13 mouse cellular contexts compared by ENCODE assay signal in genomic region chr4:82385638-82386037, GRCm38 (mm10).
DNase-seq lines count a peak whose midpoint lies in the region; ATAC-seq and TF ChIP-seq lines count a peak whose summit lies in the region.
"Had no signal": no experiment of that assay in that cellular context is flagged by ENCODE, and none has a peak within 500 bp of the region (broad histone marks: within the 10 kb centered on the region; RNA-seq: fewer than 3 reads in every experiment).

No protein-coding gene starts in this region.

- TF ChIP-seq RAD21 in CH12.LX (IDR thresholded peaks at IDR 0.05; ENCODE audit: low read depth, low read length) = no peak

- in situ Hi-C loops in CH12.LX (cut with MboI; ENCODE audit: low pct_ligation_motif_present, low pct_unique_long_range_greater_than_20kb, low sequenced_read_pairs) = no loop called here

- H3K27me3 ChIP-seq in forebrain, embryonic 13.5 days = no peaks in the 10 kb centered on the region
- no peaks in the 10 kb centered on the region for H3K27me3 ChIP-seq in forebrain, embryonic 14.5 days (replicated peaks; ENCODE audit: control insufficient read depth, insufficient read depth, low read length)
- no peaks in the 10 kb centered on the region for H3K27me3 ChIP-seq in hindbrain, embryonic 13.5 days
- no peaks in the 10 kb centered on the region for H3K27me3 ChIP-seq in hindbrain, postnatal 0 days (ENCODE audit: insufficient read depth, low read length)
- H3K27me3 ChIP-seq in CH12.LX (replicated peaks) = no peaks in the 10 kb centered on the region
- H3K27me3 ChIP-seq in liver, embryonic 13.5 days = no peaks in the 10 kb centered on the region
- H3K27me3 ChIP-seq: midbrain, embryonic 13.5 days had no signal

- no peak for TF ChIP-seq CTCF in hindbrain, postnatal 0 days (IDR thresholded peaks at IDR 0.05; ENCODE audit: low read depth)
- no peak for TF ChIP-seq CTCF in CH12.LX (conservative IDR thresholded peaks at IDR 0.05 in 1 of 2, IDR thresholded peaks at IDR 0.05 in 1 of 2; ENCODE audit: low read depth in 2 of 2, low read length in 2 of 2)

- H3K36me3 ChIP-seq in forebrain, embryonic 13.5 days (ENCODE audit: poor library complexity, severe bottlenecking) = 0 out of 2 replicates have a peak, but pooled peaks cover 5% of the 10 kb centered on the region
- H3K36me3 ChIP-seq in forebrain, embryonic 14.5 days (ENCODE audit: control insufficient read depth, insufficient read depth, low read length) = peaks cover 5% of the 10 kb centered on the region; the same call in 1 of the 2 replicates
- 0 out of 2 replicates have a peak, but pooled peaks cover 3% of the 10 kb centered on the region for H3K36me3 ChIP-seq in hindbrain, embryonic 13.5 days
- H3K36me3 ChIP-seq in hindbrain, postnatal 0 days (ENCODE audit: insufficient read depth, low read length) = no peaks in the 10 kb centered on the region
- H3K36me3 ChIP-seq in CH12.LX (replicated peaks in 1 of 2; ENCODE audit: control insufficient read depth in 1 of 2, insufficient read depth in 1 of 2, low read length in 1 of 2) = no peaks in the 10 kb centered on the region
- no peaks in the 10 kb centered on the region for H3K36me3 ChIP-seq in liver, embryonic 13.5 days
- H3K36me3 ChIP-seq: hindbrain, embryonic 10.5 days; midbrain, embryonic 13.5 days had no signal

- no peak for TF ChIP-seq POLR2A in CH12.LX (IDR thresholded peaks at IDR 0.05; ENCODE audit: low read depth, low read length)

- H3K79me2 ChIP-seq in CH12.LX (replicated peaks; ENCODE audit: control insufficient read depth, extremely low read depth, insufficient read depth, poor library complexity, severe bottlenecking) = no peaks in the 10 kb centered on the region

- peak overlapping the region; percentile 84 for H3K27ac ChIP-seq in forebrain, embryonic 13.5 days
- no peak overlapping the region for H3K27ac ChIP-seq in forebrain, embryonic 14.5 days (ENCODE audit: low read depth, low read length)
- H3K27ac ChIP-seq in hindbrain, embryonic 13.5 days = peak overlapping the region; percentile 85; the same call in 1 of the 2 replicates
- no peak overlapping the region for H3K27ac ChIP-seq in hindbrain, postnatal 0 days
- no peak overlapping the region for H3K27ac ChIP-seq in CH12.LX (ENCODE audit: insufficient read depth, low read depth)
- H3K27ac ChIP-seq in liver, embryonic 13.5 days = peak overlapping the region; percentile 60

- DNase-seq in forebrain, embryonic 14.5 days (ENCODE audit: low spot score) = no peak
- no peak for DNase-seq in hindbrain, postnatal 0 days (ENCODE audit: low spot score)
- DNase-seq in CH12.LX (ENCODE audit: extremely low read depth) = no peak
- DNase-seq in liver, embryonic 13.5 days = no peak
- no peak for DNase-seq in cerebellum, adult 9-11 months
- no peak for DNase-seq in embryo, embryonic 9.5 days (ENCODE audit: extremely low spot score)
- DNase-seq: adrenal gland, postnatal 36 days; layer of hippocampus, adult 9-11 months; lung, postnatal 14 days had no signal

- H3K9ac ChIP-seq in forebrain, embryonic 13.5 days = no peak overlapping the region
- H3K9ac ChIP-seq in forebrain, embryonic 14.5 days (ENCODE audit: low read length) = no peak overlapping the region
- H3K9ac ChIP-seq in hindbrain, embryonic 13.5 days = no peak overlapping the region
- no peak overlapping the region for H3K9ac ChIP-seq in hindbrain, postnatal 0 days (replicated peaks; ENCODE audit: low read length)
- no peak overlapping the region for H3K9ac ChIP-seq in CH12.LX (ENCODE audit: insufficient read depth, low read depth)
- no peak overlapping the region for H3K9ac ChIP-seq in liver, embryonic 13.5 days
- H3K9ac ChIP-seq: midbrain, embryonic 13.5 days had no signal

- no peak for TF ChIP-seq EP300 in CH12.LX (IDR thresholded peaks at IDR 0.05; ENCODE audit: low read length)

- no peak overlapping the region for H3K4me3 ChIP-seq in forebrain, embryonic 13.5 days
- no peak overlapping the region for H3K4me3 ChIP-seq in forebrain, embryonic 14.5 days (ENCODE audit: low read depth, low read length)
- no peak overlapping the region for H3K4me3 ChIP-seq in hindbrain, embryonic 13.5 days
- H3K4me3 ChIP-seq in hindbrain, postnatal 0 days (ENCODE audit: low read length) = no peak overlapping the region
- H3K4me3 ChIP-seq in CH12.LX (replicated peaks in 1 of 3; ENCODE audit: low read depth in 2 of 3, low read length in 2 of 3, poor library complexity in 1 of 3) = no peak overlapping the region
- H3K4me3 ChIP-seq in liver, embryonic 13.5 days (replicated peaks) = no peak overlapping the region
- H3K4me3 ChIP-seq: hindbrain, embryonic 10.5 days; midbrain, embryonic 13.5 days had no signal

- H3K4me2 ChIP-seq in forebrain, embryonic 13.5 days = no peak overlapping the region
- no peak overlapping the region for H3K4me2 ChIP-seq in forebrain, embryonic 14.5 days (ENCODE audit: low read length)
- no peak overlapping the region for H3K4me2 ChIP-seq in hindbrain, embryonic 13.5 days
- H3K4me2 ChIP-seq in hindbrain, postnatal 0 days (ENCODE audit: low read depth, low read length) = no peak overlapping the region
- 0 out of 2 replicates have a peak overlapping the region, but pooled peaks have one; percentile 24 for H3K4me2 ChIP-seq in CH12.LX (ENCODE audit: insufficient read depth, low read depth, poor library complexity, severe bottlenecking)
- H3K4me2 ChIP-seq in liver, embryonic 13.5 days = no peak overlapping the region
- H3K4me2 ChIP-seq: midbrain, embryonic 13.5 days had no signal

- no peak for ATAC-seq in forebrain, embryonic 13.5 days
- ATAC-seq in forebrain, embryonic 14.5 days = no peak
- ATAC-seq in hindbrain, embryonic 13.5 days (ENCODE audit: low FRiP score) = no peak
- no peak for ATAC-seq in hindbrain, postnatal 0 days
- ATAC-seq in liver, embryonic 13.5 days (ENCODE audit: low read depth) = 0 out of 2 replicates have a peak, but pooled peaks have one; percentile 43
- ATAC-seq: midbrain, embryonic 13.5 days had no signal

- H3K9me3 ChIP-seq in forebrain, embryonic 13.5 days (replicated peaks) = no peaks in the 10 kb centered on the region
- H3K9me3 ChIP-seq in forebrain, embryonic 14.5 days (replicated peaks; ENCODE audit: control insufficient read depth, low read length) = no peaks in the 10 kb centered on the region
- no peaks in the 10 kb centered on the region for H3K9me3 ChIP-seq in hindbrain, embryonic 13.5 days
- no peaks in the 10 kb centered on the region for H3K9me3 ChIP-seq in hindbrain, postnatal 0 days (ENCODE audit: low read length)
- H3K9me3 ChIP-seq in CH12.LX (replicated peaks; ENCODE audit: low read length) = no peaks in the 10 kb centered on the region
- H3K9me3 ChIP-seq in liver, embryonic 13.5 days (replicated peaks) = no peaks in the 10 kb centered on the region
- H3K9me3 ChIP-seq: hindbrain, embryonic 10.5 days; midbrain, embryonic 13.5 days had no signal

- WGBS in forebrain, embryonic 13.5 days = 86% methylated on average over 4 of the region's 4 CpGs
- 85% methylated on average over 4 of the region's 4 CpGs for WGBS in forebrain, embryonic 14.5 days
- 81% methylated on average over 4 of the region's 4 CpGs for WGBS in hindbrain, embryonic 13.5 days
- 70% methylated on average over 4 of the region's 4 CpGs for WGBS in hindbrain, postnatal 0 days
- WGBS in liver, embryonic 13.5 days (ENCODE audit: insufficient replicate concordance) = 54% methylated on average over 4 of the region's 4 CpGs

- dilution Hi-C loops in CH12.LX (cut with MboI; ENCODE audit: extremely low pct_ligation_motif_present, extremely low pct_unique_long_range_greater_than_20kb, low sequenced_read_pairs) = no loop called here

- H3K4me1 ChIP-seq in forebrain, embryonic 13.5 days = peaks cover 40% of the 10 kb centered on the region
- H3K4me1 ChIP-seq in forebrain, embryonic 14.5 days (ENCODE audit: control insufficient read depth, insufficient read depth, low read length) = peaks cover 22% of the 10 kb centered on the region
- peaks cover 37% of the 10 kb centered on the region for H3K4me1 ChIP-seq in hindbrain, embryonic 13.5 days (replicated peaks)
- H3K4me1 ChIP-seq in hindbrain, postnatal 0 days (ENCODE audit: insufficient read depth, low read length) = peaks cover 11% of the 10 kb centered on the region
- H3K4me1 ChIP-seq in CH12.LX (ENCODE audit: control insufficient read depth in 1 of 2, insufficient read depth in 2 of 2) = no peaks in the 10 kb centered on the region; a peak in 1 of 4 replicates
- H3K4me1 ChIP-seq in liver, embryonic 13.5 days (replicated peaks) = peaks cover 10% of the 10 kb centered on the region; the same call in 1 of the 2 replicates
- H3K4me1 ChIP-seq: hindbrain, embryonic 10.5 days had no signal

TF ChIP-seq in CH12.LX, 34 proteins besides CTCF, POLR2A, EP300 and RAD21:
- TF ChIP-seq ZC3H11A (IDR thresholded peaks at IDR 0.05; ENCODE audit: low read depth, low read length) = no peak
- no peak for TF ChIP-seq TCF12 (IDR thresholded peaks at IDR 0.05; ENCODE audit: low read depth, low read length)
- TF ChIP-seq E2F4 (IDR thresholded peaks at IDR 0.05; ENCODE audit: insufficient replicate concordance, low read depth, low read length) = no peak
- no peak for TF ChIP-seq MYC (IDR thresholded peaks at IDR 0.05; ENCODE audit: low read depth, low read length)
- TF ChIP-seq MAZ (IDR thresholded peaks at IDR 0.05; ENCODE audit: low read depth, low read length) = no peak
- TF ChIP-seq UBTF (IDR thresholded peaks at IDR 0.05; ENCODE audit: low read depth, low read length) = no peak
- no peak for TF ChIP-seq ETS1 (conservative IDR thresholded peaks at IDR 0.05; ENCODE audit: low read depth, low read length)
- no peak for TF ChIP-seq RCOR1 (conservative IDR thresholded peaks at IDR 0.05; ENCODE audit: low read depth, low read length)
- no peak for TF ChIP-seq GABPA (IDR thresholded peaks at IDR 0.05; ENCODE audit: insufficient replicate concordance, low read depth, low read length)
- TF ChIP-seq JUND (conservative IDR thresholded peaks at IDR 0.05; ENCODE audit: low read depth, low read length) = no peak
- no peak for TF ChIP-seq PAX5 (IDR thresholded peaks at IDR 0.05; ENCODE audit: low read length)
- no peak for TF ChIP-seq BHLHE40 (IDR thresholded peaks at IDR 0.05; ENCODE audit: low read depth, low read length)
- TF ChIP-seq KAT2A (IDR thresholded peaks at IDR 0.05; ENCODE audit: insufficient replicate concordance, low read length) = no peak
- no peak for TF ChIP-seq ELF1 (IDR thresholded peaks at IDR 0.05; ENCODE audit: low read depth, low read length)
- no peak for TF ChIP-seq NRF1 (IDR thresholded peaks at IDR 0.05; ENCODE audit: low read depth, low read length)
- TF ChIP-seq ZNF384 (IDR thresholded peaks at IDR 0.05; ENCODE audit: low read depth, low read length) = no peak

Comparison
In these comparisons a context has a peak if more than half of its experiments do, and no peak if none do; other contexts are left out.
1. H3K27ac ChIP-seq: peak in forebrain, embryonic 13.5 days (single experiment), hindbrain, embryonic 13.5 days (single experiment) and liver, embryonic 13.5 days (single experiment); none in forebrain, embryonic 14.5 days (single experiment), hindbrain, postnatal 0 days (single experiment) and CH12.LX (single experiment).